Mouse (Mus musculus): ENCODE measurements at regions not wholly inside any gene's neighbourhood (a gene's known extent, or its start where the extent isn't known, plus 50 kb on each side); places are given as distances from the start of the nearest gene placed in this dataset.

DNA sequence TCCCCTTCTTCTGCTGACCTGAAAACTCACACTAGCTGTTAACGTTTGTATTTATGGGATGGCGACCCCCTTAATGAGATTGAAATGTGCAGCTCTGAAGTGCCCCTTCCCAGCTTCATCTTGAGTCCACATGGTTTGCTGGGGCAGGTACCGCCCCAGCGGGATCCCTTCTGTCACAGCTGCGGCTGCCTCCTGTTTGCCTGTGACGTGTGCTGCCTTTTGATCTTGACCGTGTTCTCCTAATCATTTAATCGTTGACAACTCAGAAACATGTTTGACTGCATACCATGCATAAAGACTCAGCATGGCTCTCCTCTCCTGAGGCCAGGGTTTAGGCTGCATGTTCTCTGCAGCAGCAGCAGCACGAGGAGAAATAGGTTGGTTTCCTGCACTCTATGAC is 511.5 kb downstream of the 1700129C05Rik start:
- H3K4me3 ChIP-seq (ENCODE audit: low read length), result no peak overlapping the region
- no peak overlapping the region for H3K4me2 ChIP-seq (replicated peaks; ENCODE audit: low read depth, low read length)
- WGBS, result 43% methylated on average over 9 of the region's 9 CpGs
- no peaks in the 10 kb centered on the region for H3K27me3 ChIP-seq (ENCODE audit: control insufficient read depth, insufficient read depth, low read length)
- H3K27ac ChIP-seq (ENCODE audit: low read depth, low read length), result no peak overlapping the region
- no peak overlapping the region for H3K9ac ChIP-seq (ENCODE audit: low read depth, low read length)
- H3K4me1 ChIP-seq (ENCODE audit: control insufficient read depth, insufficient read depth, low read length), result no peaks in the 10 kb centered on the region
- no peaks in the 10 kb centered on the region for H3K36me3 ChIP-seq (ENCODE audit: control insufficient read depth, insufficient read depth, low read length)
- H3K9me3 ChIP-seq (ENCODE audit: control insufficient read depth, low read length), result no peaks in the 10 kb centered on the region
- no peak for ATAC-seq (ENCODE audit: low FRiP score, low TSS enrichment)

DNA sequence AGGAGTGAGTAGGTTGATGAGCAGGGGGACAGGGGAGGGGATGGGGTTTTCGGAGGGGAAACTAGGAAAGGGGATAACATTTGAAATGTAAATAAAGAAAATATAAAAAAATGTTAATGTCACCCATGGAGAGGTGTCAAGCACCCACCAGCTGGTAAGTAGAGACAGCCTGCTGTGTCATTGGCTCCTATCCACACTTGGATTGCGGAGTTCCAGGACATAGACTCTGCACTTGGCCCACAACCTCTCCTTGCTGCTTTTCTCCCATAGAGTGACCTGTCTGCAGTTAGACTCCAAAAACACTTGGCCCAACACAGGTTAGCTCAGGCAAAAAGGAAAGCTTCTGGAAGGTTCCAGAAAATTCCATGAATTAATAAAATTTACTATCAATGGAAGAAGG is 514.4 kb downstream of the 1700129C05Rik start:
- Histone ChIP-seq H3K36me3 (ENCODE audit: control insufficient read depth, insufficient read depth, low read length) (no peaks in the 10 kb centered on the region), H3K4me2 (replicated peaks; ENCODE audit: low read depth, low read length) (no peak overlapping the region), H3K4me1 (ENCODE audit: control insufficient read depth, insufficient read depth, low read length) (no peaks in the 10 kb centered on the region), H3K9ac (ENCODE audit: low read depth, low read length) (no peak overlapping the region), H3K9me3 (ENCODE audit: control insufficient read depth, low read length) (no peaks in the 10 kb centered on the region), H3K27me3 (ENCODE audit: control insufficient read depth, insufficient read depth, low read length) (no peaks in the 10 kb centered on the region), H3K27ac (ENCODE audit: low read depth, low read length) (no peak overlapping the region), H3K4me3 (ENCODE audit: low read length) (no peak overlapping the region)
- ATAC-seq (ENCODE audit: low FRiP score, low TSS enrichment), result no peak
- 98% methylated on average over 2 of the region's 2 CpGs for WGBS

DNA sequence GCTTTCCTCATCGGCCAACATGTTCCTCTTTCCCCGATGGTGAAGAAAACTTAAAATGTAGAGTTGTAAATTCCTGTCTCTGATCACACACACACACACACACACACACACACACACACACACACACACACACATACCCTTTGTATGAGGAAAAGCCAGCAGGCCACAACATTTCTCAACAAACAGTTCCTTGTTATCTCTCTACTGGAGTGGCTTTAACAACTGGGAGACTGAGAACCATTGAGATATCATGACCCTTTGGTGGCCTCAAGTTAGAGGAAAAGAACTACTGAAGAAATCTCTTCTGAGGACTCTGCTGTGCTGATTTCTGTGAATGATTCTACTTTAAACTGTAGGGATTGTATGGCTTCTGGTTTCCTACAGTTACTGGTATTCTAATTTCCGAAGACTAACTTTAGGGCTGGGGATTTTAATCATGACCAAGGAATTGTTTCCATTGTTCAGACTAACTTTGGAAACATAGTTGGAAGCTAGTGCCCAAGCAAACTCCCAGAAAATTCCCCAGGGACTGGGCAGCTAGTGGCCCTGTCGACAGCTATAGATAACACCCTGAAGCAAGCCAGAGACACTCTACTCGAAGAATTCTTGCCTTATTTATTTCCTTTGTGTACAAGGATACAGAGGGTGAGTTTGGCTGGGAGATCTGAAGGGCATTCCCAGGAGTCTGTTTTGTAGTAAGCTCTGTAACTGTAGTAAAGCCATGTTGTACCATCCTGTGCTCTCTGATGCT is 516.0 kb downstream of the 1700129C05Rik start:
- Histone ChIP-seq H3K27ac (ENCODE audit: low read depth, low read length) (no peak overlapping the region), H3K9ac (ENCODE audit: low read depth, low read length) (no peak overlapping the region), H3K4me1 (ENCODE audit: control insufficient read depth, insufficient read depth, low read length) (no peaks in the 10 kb centered on the region), H3K27me3 (ENCODE audit: control insufficient read depth, insufficient read depth, low read length) (no peaks in the 10 kb centered on the region), H3K4me3 (ENCODE audit: low read length) (no peak overlapping the region), H3K36me3 (ENCODE audit: control insufficient read depth, insufficient read depth, low read length) (no peaks in the 10 kb centered on the region), H3K9me3 (ENCODE audit: control insufficient read depth, low read length) (no peaks in the 10 kb centered on the region), H3K4me2 (replicated peaks; ENCODE audit: low read depth, low read length) (no peak overlapping the region)
- WGBS, result 82% methylated on average over 5 of the region's 5 CpGs
- no peak for ATAC-seq (ENCODE audit: low FRiP score, low TSS enrichment)

DNA sequence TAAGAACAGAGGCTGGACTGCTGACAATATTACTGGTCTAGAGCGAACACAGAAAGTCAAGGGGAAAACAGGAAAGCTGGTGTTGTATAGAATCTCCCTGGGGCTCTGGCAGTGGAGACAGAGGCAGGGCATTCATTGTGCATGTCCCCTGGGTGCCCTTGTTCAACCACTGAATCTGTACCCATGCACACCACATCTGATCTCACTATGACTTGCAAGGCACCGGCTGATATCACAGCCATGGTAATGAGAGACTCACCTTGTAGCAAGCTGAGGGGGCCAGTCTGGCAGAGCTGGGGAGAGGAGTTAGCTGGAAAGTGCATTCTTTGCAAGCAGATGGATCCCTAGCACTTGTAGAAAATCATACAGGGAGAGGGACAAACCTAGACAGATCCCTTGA is 522.5 kb downstream of the 1700129C05Rik start:
- Histone ChIP-seq H3K9me3 (ENCODE audit: control insufficient read depth, low read length) (no peaks in the 10 kb centered on the region), H3K27ac (ENCODE audit: low read depth, low read length) (no peak overlapping the region), H3K27me3 (ENCODE audit: control insufficient read depth, insufficient read depth, low read length) (no peaks in the 10 kb centered on the region), H3K4me1 (ENCODE audit: control insufficient read depth, insufficient read depth, low read length) (peaks cover 9% of the 10 kb centered on the region; the same call in 1 of the 2 replicates), H3K4me3 (ENCODE audit: low read length) (no peak overlapping the region), H3K36me3 (ENCODE audit: control insufficient read depth, insufficient read depth, low read length) (no peaks in the 10 kb centered on the region), H3K9ac (ENCODE audit: low read depth, low read length) (no peak overlapping the region), H3K4me2 (replicated peaks; ENCODE audit: low read depth, low read length) (no peak overlapping the region)
- 87% methylated on average over 2 of the region's 2 CpGs for WGBS
- ATAC-seq (ENCODE audit: low FRiP score, low TSS enrichment), result no peak

DNA sequence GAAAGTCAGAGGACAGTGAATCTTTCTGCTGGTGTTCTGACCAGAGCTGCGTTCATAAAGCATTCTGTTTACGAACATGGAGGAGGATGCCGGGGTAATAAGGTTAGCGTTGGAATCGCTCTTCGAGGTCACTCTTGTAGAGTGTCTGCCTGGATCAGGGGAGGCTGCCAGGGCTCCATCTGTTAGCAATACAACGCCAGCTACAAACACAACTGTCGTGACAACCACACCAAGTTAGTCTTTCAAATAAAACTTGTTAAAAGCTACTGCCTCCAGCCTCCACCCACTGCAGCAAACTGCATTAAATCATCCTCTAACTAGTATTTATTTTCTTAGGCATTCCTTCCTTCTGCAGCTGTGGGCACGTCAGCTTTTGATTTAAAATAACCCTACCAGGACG is 525.0 kb downstream of the 1700129C05Rik start:
- no peak overlapping the region for H3K9ac ChIP-seq (ENCODE audit: low read depth, low read length)
- H3K27me3 ChIP-seq (ENCODE audit: control insufficient read depth, insufficient read depth, low read length), result no peaks in the 10 kb centered on the region

DNA sequence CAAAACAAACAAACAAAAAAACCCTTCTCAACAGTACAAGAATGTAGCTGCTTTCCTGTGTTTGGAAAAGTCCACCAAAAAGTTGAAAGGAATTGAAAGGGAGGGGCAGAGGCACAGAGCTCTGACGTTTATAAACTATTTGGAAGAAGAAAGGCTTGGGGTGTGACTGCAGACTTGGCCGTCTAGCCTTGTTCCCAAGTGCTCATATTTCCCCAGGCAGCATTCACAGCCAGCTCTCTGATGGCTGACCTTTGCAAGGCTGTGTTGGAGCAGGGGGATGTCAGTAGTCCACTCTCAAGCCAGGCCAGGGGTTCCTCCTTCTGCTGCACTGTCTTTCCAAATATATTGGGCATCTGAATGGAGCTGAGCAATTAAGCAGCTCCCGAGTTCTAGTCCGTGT is 534.5 kb downstream of the 1700129C05Rik start:
- no peak overlapping the region for H3K27ac ChIP-seq (ENCODE audit: low read depth, low read length)
- H3K4me2 ChIP-seq (replicated peaks; ENCODE audit: low read depth, low read length), result no peak overlapping the region
- no peaks in the 10 kb centered on the region for H3K27me3 ChIP-seq (ENCODE audit: control insufficient read depth, insufficient read depth, low read length)
- H3K9me3 ChIP-seq (ENCODE audit: control insufficient read depth, low read length), result no peaks in the 10 kb centered on the region
- no peaks in the 10 kb centered on the region for H3K36me3 ChIP-seq (ENCODE audit: control insufficient read depth, insufficient read depth, low read length)
- no peak overlapping the region for H3K9ac ChIP-seq (ENCODE audit: low read depth, low read length)
- ATAC-seq (ENCODE audit: low FRiP score, low TSS enrichment), result no peak
- 42% methylated on average over 4 of the region's 4 CpGs for WGBS
- H3K4me1 ChIP-seq (ENCODE audit: control insufficient read depth, insufficient read depth, low read length), result no peaks in the 10 kb centered on the region
- H3K4me3 ChIP-seq (ENCODE audit: low read length), result no peak overlapping the region

More for the DNA sequence above, 525.0 kb downstream of the 1700129C05Rik start:
- Histone ChIP-seq H3K4me3 (ENCODE audit: low read length) (no peak overlapping the region), H3K4me2 (replicated peaks; ENCODE audit: low read depth, low read length) (no peak overlapping the region; the same call in 1 of the 2 replicates), H3K9me3 (ENCODE audit: control insufficient read depth, low read length) (no peaks in the 10 kb centered on the region), H3K27ac (ENCODE audit: low read depth, low read length) (no peak overlapping the region), H3K4me1 (ENCODE audit: control insufficient read depth, insufficient read depth, low read length) (peaks cover 9% of the 10 kb centered on the region; the same call in 1 of the 2 replicates), H3K36me3 (ENCODE audit: control insufficient read depth, insufficient read depth, low read length) (no peaks in the 10 kb centered on the region)
- no peak for ATAC-seq (ENCODE audit: low FRiP score, low TSS enrichment)
- WGBS, result 15% methylated on average over 10 of the region's 10 CpGs

DNA sequence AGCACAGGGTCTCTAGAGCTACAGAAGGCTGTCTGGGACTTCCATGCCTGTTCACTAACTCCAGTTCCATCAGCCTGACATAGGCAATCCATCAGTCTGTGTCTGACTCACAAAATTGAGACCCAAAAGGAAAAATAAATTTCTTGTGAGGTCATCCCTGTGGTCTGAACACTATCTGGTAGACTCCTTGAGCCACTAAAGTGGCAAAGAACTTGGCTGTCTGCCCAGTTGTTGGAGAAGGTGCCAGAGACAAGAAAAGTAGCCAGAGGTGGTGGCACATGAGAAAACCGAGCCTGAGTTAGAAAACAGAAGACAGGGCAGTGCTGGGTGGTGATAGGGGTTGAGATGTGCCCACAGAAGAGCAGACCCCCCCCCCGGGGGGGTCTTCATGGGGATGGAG is 535.0 kb downstream of the 1700129C05Rik start:
- no peak overlapping the region for H3K9ac ChIP-seq (ENCODE audit: low read depth, low read length)
- H3K4me2 ChIP-seq (replicated peaks; ENCODE audit: low read depth, low read length), result no peak overlapping the region
- no peaks in the 10 kb centered on the region for H3K4me1 ChIP-seq (ENCODE audit: control insufficient read depth, insufficient read depth, low read length)
- WGBS, result 60% methylated on average over 2 of the region's 2 CpGs
- H3K4me3 ChIP-seq (ENCODE audit: low read length), result no peak overlapping the region
- no peak for ATAC-seq (ENCODE audit: low FRiP score, low TSS enrichment)
- H3K9me3 ChIP-seq (ENCODE audit: control insufficient read depth, low read length), result no peaks in the 10 kb centered on the region
- no peaks in the 10 kb centered on the region for H3K36me3 ChIP-seq (ENCODE audit: control insufficient read depth, insufficient read depth, low read length)
- H3K27me3 ChIP-seq (ENCODE audit: control insufficient read depth, insufficient read depth, low read length), result no peaks in the 10 kb centered on the region
- no peak overlapping the region for H3K27ac ChIP-seq (ENCODE audit: low read depth, low read length)

DNA sequence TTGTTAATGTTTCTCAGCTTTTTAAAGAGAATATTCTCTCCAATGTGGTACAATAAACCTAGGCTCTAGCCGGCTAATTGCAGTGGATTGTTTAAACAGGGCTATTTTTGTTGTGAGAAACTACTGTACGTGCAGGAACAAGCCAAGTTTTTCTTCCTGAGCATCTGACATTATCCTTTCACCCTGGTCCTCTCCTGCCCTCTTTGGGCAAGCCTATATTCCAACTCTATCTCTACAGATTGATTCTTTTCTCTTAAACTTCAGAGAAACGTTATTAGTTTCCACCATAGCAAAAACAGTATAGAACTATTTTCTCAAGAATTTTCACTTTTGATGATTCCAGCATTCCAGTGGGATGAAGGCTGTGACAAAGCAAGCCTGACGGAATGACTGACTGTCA is 535.2 kb downstream of the Fgf9 start:
- no peak for ATAC-seq (ENCODE audit: low FRiP score, low TSS enrichment)
- 79% methylated on average over 4 of the region's 4 CpGs for WGBS
- no peaks in the 10 kb centered on the region for H3K27me3 ChIP-seq (ENCODE audit: control insufficient read depth, insufficient read depth, low read length)
- no peak overlapping the region for H3K27ac ChIP-seq (ENCODE audit: low read depth, low read length)
- H3K4me2 ChIP-seq (replicated peaks; ENCODE audit: low read depth, low read length), result no peak overlapping the region
- no peak overlapping the region for H3K4me3 ChIP-seq (ENCODE audit: low read length)
- H3K4me1 ChIP-seq (ENCODE audit: control insufficient read depth, insufficient read depth, low read length), result no peaks in the 10 kb centered on the region
- H3K9me3 ChIP-seq (ENCODE audit: control insufficient read depth, low read length), result no peaks in the 10 kb centered on the region
- no peak overlapping the region for H3K9ac ChIP-seq (ENCODE audit: low read depth, low read length)
- H3K36me3 ChIP-seq (ENCODE audit: control insufficient read depth, insufficient read depth, low read length), result no peaks in the 10 kb centered on the region

DNA sequence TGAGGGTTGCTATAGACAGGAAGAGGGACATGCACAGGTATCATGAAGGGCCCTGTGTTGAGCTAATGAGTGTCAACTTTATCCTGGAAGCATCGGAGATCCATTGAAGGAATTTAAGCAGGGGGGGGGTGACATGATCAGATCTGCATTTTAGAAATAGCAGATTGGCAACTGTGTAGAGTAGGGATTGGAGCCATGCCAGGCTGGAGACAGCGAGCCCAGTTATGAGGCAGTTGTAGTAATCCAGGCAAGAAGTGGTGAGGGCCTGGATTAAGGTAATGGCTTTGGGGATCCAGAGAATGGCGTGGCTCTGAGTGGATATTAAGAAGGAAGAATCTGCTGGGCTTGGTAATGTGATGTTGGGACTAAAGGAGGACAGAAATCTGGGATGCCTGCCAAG is 528.5 kb downstream of the Fgf9 start:
- no peak overlapping the region for H3K4me3 ChIP-seq (ENCODE audit: low read length)
- H3K4me1 ChIP-seq (ENCODE audit: control insufficient read depth, insufficient read depth, low read length), result no peaks in the 10 kb centered on the region
- H3K27ac ChIP-seq (ENCODE audit: low read depth, low read length), result no peak overlapping the region
- no peaks in the 10 kb centered on the region for H3K9me3 ChIP-seq (ENCODE audit: control insufficient read depth, low read length)
- ATAC-seq (ENCODE audit: low FRiP score, low TSS enrichment), result no peak
- no peak overlapping the region for H3K4me2 ChIP-seq (replicated peaks; ENCODE audit: low read depth, low read length)
- 89% methylated on average over 3 of the region's 3 CpGs for WGBS
- no peak overlapping the region for H3K9ac ChIP-seq (ENCODE audit: low read depth, low read length)
- H3K36me3 ChIP-seq (ENCODE audit: control insufficient read depth, insufficient read depth, low read length), result no peaks in the 10 kb centered on the region
- H3K27me3 ChIP-seq (ENCODE audit: control insufficient read depth, insufficient read depth, low read length), result no peaks in the 10 kb centered on the region
